Mouse (Mus musculus) liver, embryonic 16.5 days (tissue): ENCODE measurements at regions not wholly inside any gene's neighbourhood (a gene's known extent, or its start where the extent isn't known, plus 50 kb on each side); places are given as distances from the start of the nearest gene placed in this dataset.
A peak's percentile ranks its signal among the peaks of the same experiment; 100 is the strongest.

Source experiments
- ATAC-seq: fragments of 200-750 bp; cut with Nextera tagmentation; 2 replicates; pipeline ENCODE4 v1.8.0; 2017; ENCODE audit warnings: low read depth, mild to moderate bottlenecking, moderate number of reproducible peaks, moderate library complexity
- H3K27ac ChIP-seq: fragments of 300-500 bp; sonication (generic); 2 replicates; pipeline ENCODE4 v1.5.1; 2014; ENCODE audit warnings: mild to moderate bottlenecking, low read length
- H3K27me3 ChIP-seq: fragments of 300-500 bp; sonication (generic); 2 replicates; pipeline ENCODE4 v1.6.1; 2014; ENCODE audit warnings: low read depth, low read length, mixed read lengths; ENCODE audit not compliant: control insufficient read depth, insufficient read depth
- H3K36me3 ChIP-seq: fragments of 300-500 bp; sonication (generic); 2 replicates; pipeline ENCODE4 v1.6.1; 2014; ENCODE audit warnings: mild to moderate bottlenecking; ENCODE audit not compliant: control insufficient read depth, insufficient read depth
- H3K4me1 ChIP-seq: fragments of 300-500 bp; sonication (generic); 2 replicates; pipeline ENCODE4 v1.6.1; 2014; ENCODE audit warnings: low read depth, low read length, mixed read lengths; ENCODE audit not compliant: control insufficient read depth
- H3K4me2 ChIP-seq: fragments of 300-500 bp; sonication (generic); 2 replicates; pipeline ENCODE4 v1.6.1; 2014; ENCODE audit warnings: low read depth, low read length, mixed read lengths
- H3K4me3 ChIP-seq: fragments of 300-500 bp; sonication (generic); 2 replicates; pipeline ENCODE4 v1.5.1; 2014; ENCODE audit warnings: low read depth, mild to moderate bottlenecking, low read length
- H3K9ac ChIP-seq: fragments of 300-500 bp; sonication (generic); 2 replicates; pipeline ENCODE4 v1.6.1; 2014; ENCODE audit warnings: low read depth, low read length
- H3K9me3 ChIP-seq: fragments of 300-500 bp; sonication (generic); replicated peaks from 2 replicates; pipeline ENCODE4 v1.6.1; 2016; ENCODE audit warnings: low read length; ENCODE audit not compliant: control insufficient read depth
- WGBS: fragments of 180-500 bp; shearing (Covaris S2); extraction: QIAGEN DNeasy Blood & Tissue Kit; methylation state at CpG from one replicate; pipeline ENCODE4 v1.1.7; 2014; ENCODE audit not compliant: insufficient replicate concordance; 5-methylcytosine and 5-hydroxymethylcytosine counted together

- 70% methylated on average over 3 of the region's 3 CpGs for WGBS
- H3K4me3 ChIP-seq: no peak overlapping the region
- H3K36me3 ChIP-seq: no peaks in the 10 kb centered on the region
- H3K27ac ChIP-seq: no peak overlapping the region
- H3K4me2 ChIP-seq: no peak overlapping the region
- no peaks in the 10 kb centered on the region for H3K27me3 ChIP-seq
- no peak overlapping the region for H3K9ac ChIP-seq
- ATAC-seq: no peak
- no peaks in the 10 kb centered on the region for H3K4me1 ChIP-seq
- H3K9me3 ChIP-seq: no peaks in the 10 kb centered on the region; the same call in 1 of the 2 replicates
Measured at GRCm38 (mm10) chr19:51102411-51102810, 424.0 kb upstream of the Sorcs1 start.

- ATAC-seq: no peak
- H3K36me3 ChIP-seq: no peaks in the 10 kb centered on the region
- H3K9ac ChIP-seq: no peak overlapping the region
- H3K4me1 ChIP-seq: no peaks in the 10 kb centered on the region
- 52% methylated on average over 4 of the region's 4 CpGs for WGBS
- no peak overlapping the region for H3K27ac ChIP-seq
- H3K4me3 ChIP-seq: no peak overlapping the region
- peaks cover 3% of the 10 kb centered on the region; the same call in 1 of the 2 replicates for H3K9me3 ChIP-seq
- no peak overlapping the region for H3K4me2 ChIP-seq
- no peaks in the 10 kb centered on the region for H3K27me3 ChIP-seq
Measured at GRCm38 (mm10) chr19:51074762-51075161, 396.3 kb upstream of the Sorcs1 start.

- Histone ChIP-seq H3K9me3 (no peaks in the 10 kb centered on the region), H3K4me3 (no peak overlapping the region), H3K27me3 (no peaks in the 10 kb centered on the region), H3K36me3 (no peaks in the 10 kb centered on the region), H3K9ac (no peak overlapping the region), H3K27ac (no peak overlapping the region), H3K4me2 (no peak overlapping the region), H3K4me1 (no peaks in the 10 kb centered on the region)
- WGBS: 50% methylated on average over 5 of the region's 5 CpGs
- ATAC-seq: no peak
Measured at GRCm38 (mm10) chr19:51059961-51060665, 381.7 kb upstream of the Sorcs1 start.

- no peak overlapping the region for H3K4me3 ChIP-seq
Measured at GRCm38 (mm10) chr19:51043544-51043943, 365.1 kb upstream of the Sorcs1 start.

GRCm38 (mm10) chr19:50994471-50994870 lies 316.0 kb upstream of the Sorcs1 start:
- Histone ChIP-seq H3K4me3 (no peak overlapping the region), H3K9me3 (no peaks in the 10 kb centered on the region)
- ATAC-seq: no peak

More at GRCm38 (mm10) chr19:51043544-51043943, 365.1 kb upstream of the Sorcs1 start:
- no peaks in the 10 kb centered on the region for H3K9me3 ChIP-seq
- no peaks in the 10 kb centered on the region for H3K36me3 ChIP-seq
- no peaks in the 10 kb centered on the region for H3K4me1 ChIP-seq
- no peak overlapping the region for H3K9ac ChIP-seq
- no peaks in the 10 kb centered on the region for H3K27me3 ChIP-seq
- no peak for ATAC-seq
- H3K4me2 ChIP-seq: no peak overlapping the region
- H3K27ac ChIP-seq: no peak overlapping the region
- 46% methylated on average over 3 of the region's 3 CpGs for WGBS

GRCm38 (mm10) chr19:50971066-50971465 lies 292.6 kb upstream of the Sorcs1 start:
- Histone ChIP-seq H3K4me3 (no peak overlapping the region), H3K4me2 (no peak overlapping the region), H3K9ac (no peak overlapping the region), H3K27me3 (no peaks in the 10 kb centered on the region), H3K9me3 (no peaks in the 10 kb centered on the region), H3K36me3 (no peaks in the 10 kb centered on the region), H3K27ac (no peak overlapping the region), H3K4me1 (no peaks in the 10 kb centered on the region)
- ATAC-seq: no peak
- WGBS: 39% methylated on average over 1 of the region's 1 CpGs

More at GRCm38 (mm10) chr19:50994471-50994870, 316.0 kb upstream of the Sorcs1 start:
- no peaks in the 10 kb centered on the region for H3K27me3 ChIP-seq
- no peaks in the 10 kb centered on the region for H3K4me1 ChIP-seq
- H3K4me2 ChIP-seq: no peak overlapping the region
- no peak overlapping the region for H3K9ac ChIP-seq
- no peaks in the 10 kb centered on the region for H3K36me3 ChIP-seq
- H3K27ac ChIP-seq: no peak overlapping the region

GRCm38 (mm10) chr19:50961910-50962309 lies 283.5 kb upstream of the Sorcs1 start:
- H3K27me3 ChIP-seq: no peaks in the 10 kb centered on the region
- no peak overlapping the region for H3K27ac ChIP-seq
- no peaks in the 10 kb centered on the region for H3K9me3 ChIP-seq
- H3K4me2 ChIP-seq: no peak overlapping the region
- no peak overlapping the region for H3K9ac ChIP-seq
- no peak overlapping the region for H3K4me3 ChIP-seq
- H3K4me1 ChIP-seq: no peaks in the 10 kb centered on the region
- WGBS: 35% methylated on average over 8 of the region's 8 CpGs
- H3K36me3 ChIP-seq: no peaks in the 10 kb centered on the region
- ATAC-seq: peak; percentile 76

GRCm38 (mm10) chr19:50945006-50945405 lies 266.6 kb upstream of the Sorcs1 start:
- no peak overlapping the region for H3K27ac ChIP-seq
- H3K36me3 ChIP-seq: no peaks in the 10 kb centered on the region
- no peak overlapping the region for H3K4me3 ChIP-seq
- no peak overlapping the region for H3K9ac ChIP-seq
- H3K4me1 ChIP-seq: no peaks in the 10 kb centered on the region
- H3K4me2 ChIP-seq: no peak overlapping the region
- no peaks in the 10 kb centered on the region for H3K9me3 ChIP-seq
- no peak for ATAC-seq
- H3K27me3 ChIP-seq: no peaks in the 10 kb centered on the region
- 40% methylated on average over 1 of the region's 1 CpGs for WGBS

GRCm38 (mm10) chr19:50911646-50912045 lies 233.2 kb upstream of the Sorcs1 start:
- Histone ChIP-seq H3K4me1 (no peaks in the 10 kb centered on the region), H3K4me2 (no peak overlapping the region), H3K9ac (no peak overlapping the region), H3K27ac (no peak overlapping the region), H3K36me3 (no peaks in the 10 kb centered on the region), H3K4me3 (no peak overlapping the region), H3K9me3 (no peaks in the 10 kb centered on the region), H3K27me3 (no peaks in the 10 kb centered on the region)
- ATAC-seq: no peak
